Mouse (Mus musculus): ENCODE data around the gene Tspan12. TPM values are rescaled to one million over a fixed set of nuclear protein-coding genes. Genes with fewer than 3 reads are reported as not detected.

The Tspan12 gene
- polyA plus RNA-seq, 1 experiment = 11.8 TPM

- Histone ChIP-seq H3K79me2 (ENCODE audit: control insufficient read depth, insufficient read depth) (peaks cover 4% of the 10 kb centered on the region), H3K4me2 (ENCODE audit: low read depth) (peak overlapping the region; percentile 93), H3K36me3 (ENCODE audit: control insufficient read depth, insufficient read depth) (no peaks in the 10 kb centered on the region), H3ac (ENCODE audit: control insufficient read depth, insufficient read length) (no peak overlapping the region), H3K27me3 (ENCODE audit: control insufficient read depth, insufficient read depth, insufficient read length) (no peaks in the 10 kb centered on the region), H3K4me3 (peak overlapping the region; percentile 78)
- TF ChIP-seq MYOG (IDR thresholded peaks at IDR 0.05; ENCODE audit: control insufficient read depth in 1 of 3, insufficient read depth in 1 of 3, insufficient read length in 2 of 3, low read depth in 2 of 3) = no peak
- no peak for TF ChIP-seq MYOD1 (IDR thresholded peaks at IDR 0.05; ENCODE audit: control insufficient read depth in 1 of 3, insufficient read length in 2 of 3, low read depth in 2 of 3)
- no peak for TF ChIP-seq CEBPB (IDR thresholded peaks at IDR 0.05; ENCODE audit: insufficient read depth, poor library complexity, severe bottlenecking)
- TF ChIP-seq TCF12 (IDR thresholded peaks at IDR 0.05; ENCODE audit: insufficient read depth, poor library complexity, severe bottlenecking) = no peak
- TF ChIP-seq SRF (IDR thresholded peaks at IDR 0.05; ENCODE audit: control insufficient read depth, insufficient read length, low read depth) = no peak
- no peak for TF ChIP-seq TCF3 (IDR thresholded peaks at IDR 0.05; ENCODE audit: insufficient read length, low read depth)
- TF ChIP-seq USF1 (IDR thresholded peaks at IDR 0.05; ENCODE audit: low read depth) = no peak
- no peak for TF ChIP-seq POLR2A (IDR thresholded peaks at IDR 0.05; ENCODE audit: insufficient read length, low read depth)
- TF ChIP-seq MAX (IDR thresholded peaks at IDR 0.05; ENCODE audit: low read depth) = no peak
- TF ChIP-seq REST (IDR thresholded peaks at IDR 0.05; ENCODE audit: insufficient read depth, insufficient read length) = no peak
- TF ChIP-seq E2F4 (IDR thresholded peaks at IDR 0.05; ENCODE audit: insufficient read depth) = no peak
- TF ChIP-seq POLR2AphosphoS2 (IDR thresholded peaks at IDR 0.05; ENCODE audit: insufficient read length, low read depth) = no peak
These were observed 1.0 kb upstream of the Tspan12 start for GRCm38 (mm10) chr6:21853342-21853741.

- Histone ChIP-seq H3K4me3 (peak overlapping the region; percentile 78), H3K4me2 (ENCODE audit: low read depth) (peak overlapping the region; percentile 93), H3K36me3 (ENCODE audit: control insufficient read depth, insufficient read depth) (no peaks in the 10 kb centered on the region), H3ac (ENCODE audit: control insufficient read depth, insufficient read length) (peak overlapping the region; percentile 17), H3K79me2 (ENCODE audit: control insufficient read depth, insufficient read depth) (peaks cover 4% of the 10 kb centered on the region), H3K27me3 (ENCODE audit: control insufficient read depth, insufficient read depth, insufficient read length) (no peaks in the 10 kb centered on the region)
- TF ChIP-seq USF1 (IDR thresholded peaks at IDR 0.05; ENCODE audit: low read depth) (no peak), MYOD1 (IDR thresholded peaks at IDR 0.05; ENCODE audit: control insufficient read depth in 1 of 3, insufficient read length in 2 of 3, low read depth in 2 of 3) (peak in 2 of 3 experiments; percentile 17 to 41), POLR2A (IDR thresholded peaks at IDR 0.05; ENCODE audit: insufficient read length, low read depth) (peak; percentile 65), MYOG (IDR thresholded peaks at IDR 0.05; ENCODE audit: control insufficient read depth in 1 of 3, insufficient read depth in 1 of 3, insufficient read length in 2 of 3, low read depth in 2 of 3) (peak in 2 of 3 experiments; percentile 23 to 63), POLR2AphosphoS2 (IDR thresholded peaks at IDR 0.05; ENCODE audit: insufficient read length, low read depth) (peak; percentile 36)
These were observed 545 bp downstream of the Tspan12 start for GRCm38 (mm10) chr6:21851596-21852343.

GRCm38 (mm10) chr6:21851346-21851595 lies 1.0 kb downstream of the Tspan12 start:
- Histone ChIP-seq H3K4me2 (ENCODE audit: low read depth) (peak overlapping the region; percentile 93), H3K36me3 (ENCODE audit: control insufficient read depth, insufficient read depth) (no peaks in the 10 kb centered on the region), H3K4me3 (peak overlapping the region; percentile 78), H3K27me3 (ENCODE audit: control insufficient read depth, insufficient read depth, insufficient read length) (no peaks in the 10 kb centered on the region), H3K79me2 (ENCODE audit: control insufficient read depth, insufficient read depth) (peaks cover 4% of the 10 kb centered on the region), H3ac (ENCODE audit: control insufficient read depth, insufficient read length) (peak overlapping the region; percentile 17)
- TF ChIP-seq POLR2AphosphoS2 (IDR thresholded peaks at IDR 0.05; ENCODE audit: insufficient read length, low read depth) (no peak), TCF3 (IDR thresholded peaks at IDR 0.05; ENCODE audit: insufficient read length, low read depth) (no peak), CEBPB (IDR thresholded peaks at IDR 0.05; ENCODE audit: insufficient read depth, poor library complexity, severe bottlenecking) (no peak), USF1 (IDR thresholded peaks at IDR 0.05; ENCODE audit: low read depth) (no peak), SRF (IDR thresholded peaks at IDR 0.05; ENCODE audit: control insufficient read depth, insufficient read length, low read depth) (no peak), TCF12 (IDR thresholded peaks at IDR 0.05; ENCODE audit: insufficient read depth, poor library complexity, severe bottlenecking) (no peak), POLR2A (IDR thresholded peaks at IDR 0.05; ENCODE audit: insufficient read length, low read depth) (no peak), MYOD1 (IDR thresholded peaks at IDR 0.05; ENCODE audit: control insufficient read depth in 1 of 3, insufficient read length in 2 of 3, low read depth in 2 of 3) (no peak), E2F4 (IDR thresholded peaks at IDR 0.05; ENCODE audit: insufficient read depth) (no peak)

GRCm38 (mm10) chr6:21850526-21851345 lies 1.6 kb downstream of the Tspan12 start:
- peaks cover 4% of the 10 kb centered on the region for H3K79me2 ChIP-seq (ENCODE audit: control insufficient read depth, insufficient read depth)
- TF ChIP-seq SRF (IDR thresholded peaks at IDR 0.05; ENCODE audit: control insufficient read depth, insufficient read length, low read depth) = no peak
- no peak for TF ChIP-seq TCF12 (IDR thresholded peaks at IDR 0.05; ENCODE audit: insufficient read depth, poor library complexity, severe bottlenecking)
- TF ChIP-seq POLR2AphosphoS2 (IDR thresholded peaks at IDR 0.05; ENCODE audit: insufficient read length, low read depth) = no peak
- no peak for TF ChIP-seq USF1 (IDR thresholded peaks at IDR 0.05; ENCODE audit: low read depth)
- no peak for TF ChIP-seq POLR2A (IDR thresholded peaks at IDR 0.05; ENCODE audit: insufficient read length, low read depth)
- no peak for TF ChIP-seq E2F4 (IDR thresholded peaks at IDR 0.05; ENCODE audit: insufficient read depth)
- TF ChIP-seq CEBPB (IDR thresholded peaks at IDR 0.05; ENCODE audit: insufficient read depth, poor library complexity, severe bottlenecking) = no peak
- peak overlapping the region; percentile 78 for H3K4me3 ChIP-seq
- H3K36me3 ChIP-seq (ENCODE audit: control insufficient read depth, insufficient read depth) = no peaks in the 10 kb centered on the region
- H3K27me3 ChIP-seq (ENCODE audit: control insufficient read depth, insufficient read depth, insufficient read length) = no peaks in the 10 kb centered on the region
- peak overlapping the region; percentile 93 for H3K4me2 ChIP-seq (ENCODE audit: low read depth)
- H3ac ChIP-seq (ENCODE audit: control insufficient read depth, insufficient read length) = peak overlapping the region; percentile 17

Data from myocyte (in vitro differentiated cells).